Mouse (Mus musculus) testis, adult 2 months (tissue): ENCODE data around the gene Casp12. TPM values are rescaled to one million over a fixed set of nuclear protein-coding genes. Genes with fewer than 3 reads are reported as not detected.
"Not testable (repeated sequence)": the region's sequence is repeated elsewhere in the genome, so short reads cannot be mapped to it uniquely, and the experiment has no call there.

Experiments used
- H3K27ac ChIP-seq: fragments of 200-500 bp; 2 replicates; pipeline ENCODE4 v1.5.1; 2012; ENCODE audit warnings: low read depth, low read length; ENCODE audit not compliant: control insufficient read depth, insufficient read depth
- H3K27me3 ChIP-seq: fragments of 200-500 bp; 2 replicates; pipeline ENCODE4 v1.6.1; 2012; ENCODE audit warnings: mild to moderate bottlenecking, low read length, moderate library complexity; ENCODE audit not compliant: control insufficient read depth, insufficient read depth
- H3K36me3 ChIP-seq: fragments of 200-500 bp; 2 replicates; pipeline ENCODE4 v1.6.1; 2012; ENCODE audit warnings: mild to moderate bottlenecking, low read length; ENCODE audit not compliant: control insufficient read depth, insufficient read depth
- H3K4me1 ChIP-seq: fragments of 200-500 bp; 2 replicates; pipeline ENCODE4 v1.6.1; 2012; ENCODE audit warnings: low read length; ENCODE audit not compliant: control insufficient read depth, insufficient read depth
- H3K4me3 ChIP-seq: fragments of 200-500 bp; 2 replicates; pipeline ENCODE4 v1.5.1; 2012; ENCODE audit warnings: low read depth, mild to moderate bottlenecking, low read length, moderate library complexity, mixed read lengths; ENCODE audit not compliant: control insufficient read depth
- CTCF ChIP-seq: fragments of 200-500 bp; IDR thresholded peaks from 2 replicates; pipeline ENCODE4 v1.5.1; 2012; ENCODE audit warnings: low read depth, mild to moderate bottlenecking, inconsistent platforms, low read length, moderate library complexity; ENCODE audit not compliant: control insufficient read depth, insufficient read depth, insufficient replicate concordance
- POLR2A ChIP-seq: fragments of 200-500 bp; IDR thresholded peaks from 2 replicates; pipeline ENCODE4 v1.6.1; 2012; ENCODE audit warnings: low read depth, mild to moderate bottlenecking, inconsistent platforms, low read length, moderate library complexity; ENCODE audit not compliant: control insufficient read depth
- polyA plus RNA-seq: library from polyadenylated mRNA; depleted of rRNA; stranded (reverse); fragments of >200 nt; gene quantifications from 2 replicates; pipeline ENCODE4 v1.2.3, GENCODE M21; 2012; rRNA removed

The Casp12 gene
- polyA plus RNA-seq, 1 experiment, result 0.44 TPM

GRCm38 (mm10) chr9:5393561-5393960 lies 48.3 kb downstream of the Casp12 start:
- H3K36me3 ChIP-seq, result no peaks in the 10 kb centered on the region
- no peaks in the 10 kb centered on the region for H3K4me1 ChIP-seq
- H3K27me3 ChIP-seq, result no peaks in the 10 kb centered on the region
- TF ChIP-seq POLR2A (no peak), CTCF (no peak)
- H3K4me3 ChIP-seq, result no peak overlapping the region
- no peak overlapping the region for H3K27ac ChIP-seq

- not testable (repeated sequence) for H3K4me3 ChIP-seq, H3K4me1 ChIP-seq, H3K27ac ChIP-seq, H3K36me3 ChIP-seq, H3K27me3 ChIP-seq
These were observed 50.6 kb downstream of the Casp12 start for GRCm38 (mm10) chr9:5395861-5396260.

GRCm38 (mm10) chr9:5410988-5411568 lies 65.8 kb downstream of the Casp12 start:
- Histone ChIP-seq H3K27me3 (no peaks in the 10 kb centered on the region), H3K27ac (no peak overlapping the region), H3K36me3 (no peaks in the 10 kb centered on the region), H3K4me1 (no peaks in the 10 kb centered on the region), H3K4me3 (no peak overlapping the region)
- TF ChIP-seq CTCF, result no peak
- TF ChIP-seq POLR2A, result no peak

GRCm38 (mm10) chr9:5412446-5413111 lies 67.3 kb downstream of the Casp12 start:
- H3K4me1 ChIP-seq, result no peaks in the 10 kb centered on the region
- H3K4me3 ChIP-seq, result no peak overlapping the region
- no peak overlapping the region for H3K27ac ChIP-seq
- TF ChIP-seq POLR2A (no peak), CTCF (no peak)
- no peaks in the 10 kb centered on the region for H3K36me3 ChIP-seq
- H3K27me3 ChIP-seq, result no peaks in the 10 kb centered on the region

GRCm38 (mm10) chr9:5417871-5418270 lies 72.6 kb downstream of the Casp12 start:
- no peaks in the 10 kb centered on the region for H3K4me1 ChIP-seq
- H3K27me3 ChIP-seq, result no peaks in the 10 kb centered on the region
- TF ChIP-seq POLR2A, result no peak
- TF ChIP-seq CTCF, result no peak
- H3K27ac ChIP-seq, result no peak overlapping the region
- H3K36me3 ChIP-seq, result no peaks in the 10 kb centered on the region
- H3K4me3 ChIP-seq, result no peak overlapping the region

Other genes starting within 250 kb of the Casp12 start
- gene Casp1, start 46.9 kb upstream of the Casp12 start, polyA plus RNA-seq, result 0.57 and 0.74 TPM in 2 replicates
- gene Casp4, start 36.6 kb upstream of the Casp12 start, polyA plus RNA-seq, result 0.07 TPM in 1 of 2 replicates, not detected in the other